Mouse (Mus musculus) small intestine, adult 2 months (tissue): Measurements from ENCODE around the gene Lonrf2. TPM values are rescaled to one million over a fixed set of nuclear protein-coding genes. Genes with fewer than 3 reads are reported as not detected.

Source experiments
- H3K27ac ChIP-seq: fragments of 200-500 bp; 2 replicates; pipeline ENCODE4 v1.5.1; 2012; ENCODE audit warnings: low read depth, low read length, control low read depth, inconsistent platforms; ENCODE audit not compliant: insufficient read depth
- H3K27me3 ChIP-seq: fragments of 200-500 bp; 2 replicates; pipeline ENCODE4 v1.6.1; 2012; ENCODE audit warnings: mild to moderate bottlenecking, moderate library complexity, low read length, inconsistent platforms; ENCODE audit not compliant: control insufficient read depth, insufficient read depth
- H3K36me3 ChIP-seq: fragments of 200-500 bp; 2 replicates; pipeline ENCODE4 v1.6.1; 2012; ENCODE audit warnings: mild to moderate bottlenecking, low read length, control low read depth, inconsistent platforms; ENCODE audit not compliant: control insufficient read depth, insufficient read depth
- H3K4me1 ChIP-seq: fragments of 200-500 bp; 2 replicates; pipeline ENCODE4 v1.6.1; 2012; ENCODE audit warnings: low read length, inconsistent platforms, mixed read lengths; ENCODE audit not compliant: control insufficient read depth, insufficient read depth, insufficient read length
- H3K4me3 ChIP-seq: fragments of 200-500 bp; 2 replicates; pipeline ENCODE4 v1.5.1; 2012; ENCODE audit warnings: low read depth, mild to moderate bottlenecking, control low read depth, inconsistent platforms, low read length, moderate library complexity
- CTCF ChIP-seq: fragments of 200-500 bp; IDR thresholded peaks from 2 replicates; pipeline ENCODE4 v1.5.1; 2012; ENCODE audit warnings: low read depth, mild to moderate bottlenecking, control low read depth, inconsistent platforms, low read length, moderate library complexity, mixed read lengths; ENCODE audit not compliant: insufficient replicate concordance, insufficient read length; ENCODE audit errors: extremely low read depth
- POLR2A ChIP-seq: fragments of 200-500 bp; IDR thresholded peaks from 2 replicates; pipeline ENCODE4 v1.6.1; 2012; ENCODE audit warnings: low read depth, mild to moderate bottlenecking, control low read depth, inconsistent platforms, low read length, moderate library complexity
- WGBS: fragments of 180-500 bp; shearing (Covaris S2); methylation state at CpG from one replicate; pipeline ENCODE4 v1.1.7; 2018; 5-methylcytosine and 5-hydroxymethylcytosine counted together
- polyA plus RNA-seq: library from polyadenylated mRNA; depleted of rRNA; stranded (reverse); fragments of >200 nt; gene quantifications from 2 replicates; pipeline ENCODE4 v1.2.3, GENCODE M21; 2012

Gene Lonrf2
- polyA plus RNA-seq, 1 experiment, result 0.20 TPM

- H3K4me3 ChIP-seq, result no peak overlapping the region
- no peak overlapping the region for H3K27ac ChIP-seq
- WGBS, result 68% methylated on average over 7 of the region's 7 CpGs
- no peaks in the 10 kb centered on the region for H3K27me3 ChIP-seq
- TF ChIP-seq POLR2A (no peak), CTCF (no peak)
- H3K4me1 ChIP-seq, result no peaks in the 10 kb centered on the region
- no peaks in the 10 kb centered on the region for H3K36me3 ChIP-seq
These were observed 46.4 kb downstream of the Lonrf2 start for GRCm38 (mm10) chr1:38789988-38790602.

- Histone ChIP-seq H3K27ac (no peak overlapping the region), H3K4me3 (no peak overlapping the region), H3K27me3 (no peaks in the 10 kb centered on the region), H3K36me3 (no peaks in the 10 kb centered on the region), H3K4me1 (no peaks in the 10 kb centered on the region)
- WGBS, result 66% methylated on average over 3 of the region's 3 CpGs
- TF ChIP-seq CTCF (no peak), POLR2A (no peak)
These were observed 47.6 kb downstream of the Lonrf2 start for GRCm38 (mm10) chr1:38788904-38789303.

- Histone ChIP-seq H3K4me1 (no peaks in the 10 kb centered on the region), H3K27ac (no peak overlapping the region), H3K36me3 (no peaks in the 10 kb centered on the region), H3K27me3 (no peaks in the 10 kb centered on the region), H3K4me3 (no peak overlapping the region)
- TF ChIP-seq POLR2A (no peak), CTCF (peak; percentile 38; the same call in 1 of the 2 replicates)
- WGBS, result 7% methylated on average over 5 of the region's 5 CpGs
These were observed 49.1 kb downstream of the Lonrf2 start for GRCm38 (mm10) chr1:38787443-38787842.

GRCm38 (mm10) chr1:38786358-38786757 lies 50.2 kb downstream of the Lonrf2 start:
- Histone ChIP-seq H3K4me3 (no peak overlapping the region), H3K4me1 (no peaks in the 10 kb centered on the region), H3K27me3 (no peaks in the 10 kb centered on the region), H3K36me3 (no peaks in the 10 kb centered on the region), H3K27ac (no peak overlapping the region)
- 74% methylated on average over 7 of the region's 7 CpGs for WGBS
- no peak for TF ChIP-seq CTCF
- TF ChIP-seq POLR2A, result no peak

GRCm38 (mm10) chr1:38778271-38778670 lies 58.2 kb downstream of the Lonrf2 start:
- TF ChIP-seq CTCF (no peak), POLR2A (no peak)
- 94% methylated on average over 1 of the region's 1 CpGs for WGBS

GRCm38 (mm10) chr1:38777500-38777899 lies 59.0 kb downstream of the Lonrf2 start:
- 67% methylated on average over 7 of the region's 7 CpGs for WGBS
- no peak overlapping the region for H3K27ac ChIP-seq
- H3K4me3 ChIP-seq, result no peak overlapping the region
- H3K36me3 ChIP-seq, result no peaks in the 10 kb centered on the region
- TF ChIP-seq CTCF (no peak), POLR2A (no peak)
- H3K27me3 ChIP-seq, result no peaks in the 10 kb centered on the region
- H3K4me1 ChIP-seq, result no peaks in the 10 kb centered on the region

More at GRCm38 (mm10) chr1:38778271-38778670, 58.2 kb downstream of the Lonrf2 start:
- Histone ChIP-seq H3K27ac (no peak overlapping the region), H3K4me3 (no peak overlapping the region), H3K36me3 (no peaks in the 10 kb centered on the region), H3K27me3 (no peaks in the 10 kb centered on the region), H3K4me1 (no peaks in the 10 kb centered on the region)

- no peaks in the 10 kb centered on the region for H3K36me3 ChIP-seq
- WGBS, result 82% methylated on average over 5 of the region's 5 CpGs
- H3K27me3 ChIP-seq, result no peaks in the 10 kb centered on the region
- TF ChIP-seq CTCF, result no peak
- no peak for TF ChIP-seq POLR2A
- H3K27ac ChIP-seq, result no peak overlapping the region
- no peak overlapping the region for H3K4me3 ChIP-seq
- no peaks in the 10 kb centered on the region for H3K4me1 ChIP-seq
These were observed 60.8 kb downstream of the Lonrf2 start for GRCm38 (mm10) chr1:38775713-38776112.
